Mouse (Mus musculus) adrenal gland, adult 18-20 months (tissue): Measurements from ENCODE around the gene Sept1. TPM values are rescaled to one million over a fixed set of nuclear protein-coding genes. Genes with fewer than 3 reads are reported as not detected.
A peak's percentile ranks its signal among the peaks of the same experiment; 100 is the strongest.
"Not testable (repeated sequence)": the region's sequence is repeated elsewhere in the genome, so short reads cannot be mapped to it uniquely, and the experiment has no call there.

Source experiments
- DNase-seq, 2 experiments: peaks; one replicate each; pipeline ENCODE4 v3.0.0; 2021 to 2022; ENCODE audit warnings: low spot score in 2 of 2
- total RNA-seq, 2 experiments: library from RNA; stranded (reverse); gene quantifications; 1 replicate in 1 of 2; 2 replicates in 1 of 2; pipeline ENCODE4 v1.2.3; 2021

Gene Sept1
- total RNA-seq, 2 experiments from 2014 or later, result 7.8 to 8.7 TPM

DNA sequence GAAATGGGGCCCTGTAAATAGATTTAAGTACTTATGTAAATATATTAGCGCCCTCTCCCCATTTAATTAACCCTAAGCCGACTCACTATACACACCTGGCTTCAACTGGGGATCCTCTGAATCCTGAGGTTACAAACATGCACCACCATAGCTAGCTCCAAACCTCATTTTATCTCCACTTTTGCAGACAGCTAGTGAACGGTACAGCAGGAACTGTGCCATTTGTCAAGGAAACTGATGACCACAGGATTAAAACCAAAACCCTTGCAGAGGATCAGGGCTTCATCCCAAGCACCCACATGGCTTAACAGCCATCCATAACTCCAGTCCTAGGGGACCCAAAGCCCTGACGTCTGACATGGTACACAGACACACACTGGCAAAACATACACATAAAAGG lies 22.1 kb upstream of the Sept1 start:
- DNase-seq, result no peak

DNA sequence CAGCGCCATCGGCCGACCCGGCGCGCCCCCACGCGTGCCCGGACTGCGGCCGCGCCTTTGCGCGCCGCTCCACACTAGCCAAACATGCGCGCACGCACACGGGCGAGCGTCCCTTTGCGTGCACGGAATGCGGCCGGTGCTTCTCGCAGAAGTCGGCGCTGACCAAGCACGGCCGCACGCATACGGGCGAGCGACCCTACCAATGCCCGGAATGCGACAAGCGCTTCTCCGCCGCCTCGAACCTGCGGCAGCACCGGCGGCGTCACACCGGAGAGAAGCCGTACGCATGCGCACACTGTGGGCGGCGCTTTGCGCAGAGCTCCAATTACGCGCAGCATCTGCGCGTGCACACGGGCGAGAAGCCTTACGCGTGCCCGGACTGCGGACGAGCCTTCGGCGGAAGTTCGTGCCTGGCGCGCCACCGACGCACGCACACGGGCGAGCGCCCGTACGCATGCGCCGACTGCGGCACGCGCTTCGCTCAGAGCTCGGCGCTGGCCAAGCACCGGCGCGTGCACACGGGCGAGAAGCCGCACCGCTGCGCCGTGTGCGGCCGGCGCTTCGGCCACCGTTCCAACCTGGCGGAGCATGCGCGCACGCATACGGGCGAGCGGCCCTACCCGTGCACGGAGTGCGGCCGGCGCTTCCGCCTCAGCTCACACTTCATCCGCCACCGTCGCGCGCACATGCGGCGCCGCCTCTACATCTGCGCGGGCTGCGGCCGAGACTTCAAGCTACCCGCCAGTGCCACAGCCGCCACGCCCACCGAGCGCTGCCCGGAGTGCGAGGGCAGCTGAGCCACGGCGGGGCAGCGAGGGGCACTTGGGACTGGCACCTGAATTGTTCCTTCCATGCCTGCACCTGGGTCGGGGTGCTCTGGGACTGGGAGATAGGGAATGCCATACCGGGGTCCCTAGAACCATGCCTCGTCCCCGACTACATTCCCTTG lies 21.2 kb upstream of the Sept1 start:
- peak; percentile 93 for DNase-seq

DNA sequence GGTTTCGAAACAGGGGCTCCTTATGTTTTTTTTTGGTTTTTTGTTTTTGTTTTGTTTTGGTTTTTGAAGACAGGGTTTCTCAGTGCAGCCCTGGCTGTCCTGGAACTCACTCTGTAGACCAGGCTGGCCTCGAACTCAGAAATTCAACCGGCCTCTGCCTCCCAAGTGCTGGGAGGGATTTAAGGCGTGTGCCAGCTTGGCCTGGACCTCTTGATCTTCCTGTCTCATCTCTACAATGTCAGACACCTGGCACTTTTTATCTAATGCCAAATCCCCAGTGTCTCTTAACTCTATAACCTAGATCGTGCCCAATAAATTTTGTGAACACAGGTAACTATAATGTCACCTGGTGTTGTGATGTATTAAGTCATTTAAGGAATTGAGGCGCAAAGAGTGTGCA lies 20.4 kb upstream of the Sept1 start:
- DNase-seq, result no peak

DNA sequence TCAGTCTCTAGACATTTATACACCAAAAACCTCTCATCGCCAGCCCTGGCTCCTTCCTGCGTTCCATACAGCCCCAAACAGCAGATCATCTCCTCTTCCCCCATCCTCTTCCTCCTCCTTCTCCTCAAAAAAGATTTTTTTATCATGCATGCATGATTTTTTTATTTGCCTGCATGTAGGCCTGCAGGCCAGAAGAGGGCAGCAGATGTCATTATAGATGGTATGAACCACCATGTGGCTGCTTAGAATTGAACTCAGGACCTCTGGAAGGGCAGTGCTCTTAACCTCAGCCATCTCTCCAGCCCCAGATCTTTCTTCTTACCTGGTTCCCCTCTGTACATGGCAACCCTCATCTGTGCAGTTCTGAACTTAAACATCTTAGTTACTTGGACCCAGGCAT lies 19.5 kb upstream of the Sept1 start:
- DNase-seq, result no peak

DNA sequence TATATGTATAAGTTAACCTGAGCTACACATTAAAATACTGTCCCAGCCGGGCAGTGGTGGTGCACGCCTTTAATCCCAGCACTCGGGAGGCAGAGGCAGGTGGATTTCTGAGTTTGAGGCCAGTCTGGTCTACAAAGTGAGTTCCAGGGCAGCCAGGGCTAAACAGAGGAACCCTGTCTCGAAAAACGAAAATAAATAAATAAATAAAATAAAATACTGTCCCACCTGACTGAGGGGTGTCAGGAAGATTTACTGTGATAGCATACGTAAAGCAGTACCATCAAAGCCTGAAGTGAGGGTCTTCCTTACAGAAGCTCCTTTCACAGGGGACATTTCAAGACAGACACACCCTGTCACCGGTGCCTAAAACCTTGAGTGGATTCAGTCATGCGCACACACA lies 17.6 kb upstream of the Sept1 start:
- DNase-seq, result not testable (repeated sequence)

DNA sequence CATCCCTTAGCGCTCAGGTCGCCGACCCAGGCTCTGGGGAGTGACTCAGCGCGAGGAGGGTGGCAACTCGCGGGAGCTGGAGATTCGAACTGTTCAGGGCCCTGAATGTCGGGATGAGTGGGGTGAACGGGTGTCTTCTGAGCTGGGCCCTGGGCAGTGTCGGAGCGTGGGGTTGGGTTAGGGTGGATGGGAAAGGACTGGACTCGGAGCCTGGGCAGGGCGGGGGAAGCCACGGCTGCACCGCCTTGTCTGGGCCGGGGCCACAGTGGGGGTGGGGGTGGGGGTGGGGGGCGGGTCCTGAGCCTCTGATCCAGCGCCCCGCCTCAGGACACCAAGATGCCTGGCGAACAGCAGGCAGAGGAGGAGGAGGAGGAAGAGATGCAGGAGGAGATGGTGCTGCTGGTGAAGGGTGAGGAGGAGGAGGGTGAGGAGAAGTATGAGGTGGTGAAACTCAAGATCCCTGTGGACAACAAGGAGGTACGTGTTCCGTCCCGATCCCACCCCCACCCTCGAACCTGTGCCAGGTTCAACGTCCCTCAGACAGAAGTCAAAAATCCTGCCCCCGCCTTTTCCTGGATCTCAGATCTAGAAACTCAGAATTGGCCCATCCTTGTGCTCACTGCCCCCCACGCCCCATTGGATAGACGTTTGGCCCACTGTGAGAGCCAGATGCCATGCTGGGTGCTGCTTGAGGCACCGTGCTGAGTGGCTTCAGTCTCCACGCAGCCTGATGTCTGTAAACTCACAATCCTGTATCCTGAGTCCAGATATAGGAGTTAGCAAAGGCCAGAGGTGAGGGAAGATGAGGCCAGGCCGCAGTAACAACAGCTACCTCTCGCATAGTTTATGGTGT lies 12.0 kb upstream of the Sept1 start:
- no peak for DNase-seq

DNA sequence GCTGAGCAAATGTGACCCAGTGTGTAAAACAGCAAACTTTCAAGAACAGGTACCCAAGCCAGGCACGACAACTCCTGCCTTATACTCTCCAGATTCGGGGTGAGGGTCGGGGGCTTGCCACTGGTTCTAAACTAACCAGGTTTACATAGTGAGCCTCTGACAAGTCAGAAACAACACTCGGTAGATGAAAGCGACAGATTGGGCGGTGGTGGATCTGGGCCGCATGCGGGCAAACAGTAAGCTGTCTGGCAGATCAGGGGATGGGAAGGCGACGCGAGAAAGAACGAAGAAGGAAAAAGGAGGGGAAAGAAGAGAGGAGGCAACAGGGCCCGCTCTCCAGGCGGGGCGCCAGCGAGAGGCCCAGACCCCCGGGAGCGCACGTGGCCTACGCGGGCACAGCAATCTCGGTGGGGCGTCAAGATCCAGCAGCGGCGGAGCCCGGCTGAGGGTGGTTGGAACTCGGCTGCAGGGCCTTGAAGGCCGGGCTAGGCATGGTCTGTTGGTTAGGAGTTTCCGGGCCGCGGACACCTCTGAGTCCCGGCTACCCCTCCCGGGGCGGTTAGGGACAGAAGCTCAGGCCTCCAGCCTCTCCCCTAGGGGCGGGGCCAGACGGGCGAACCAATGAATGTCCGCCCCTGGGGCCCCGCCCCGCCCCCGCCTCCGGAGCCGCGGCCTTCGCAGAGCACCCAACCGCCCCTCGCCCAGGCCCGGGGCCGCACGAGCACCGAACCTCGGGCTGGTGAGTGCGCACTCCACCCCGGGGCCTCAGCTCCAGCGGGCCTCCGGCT lies 11.1 kb upstream of the Sept1 start, which contains the start of gene Zfp771:
TSS of gene Zfp771 (plus strand) at position 405 of the 788 bp plus-strand sequence.
- DNase-seq, result peak; percentile 95 to 96

DNA sequence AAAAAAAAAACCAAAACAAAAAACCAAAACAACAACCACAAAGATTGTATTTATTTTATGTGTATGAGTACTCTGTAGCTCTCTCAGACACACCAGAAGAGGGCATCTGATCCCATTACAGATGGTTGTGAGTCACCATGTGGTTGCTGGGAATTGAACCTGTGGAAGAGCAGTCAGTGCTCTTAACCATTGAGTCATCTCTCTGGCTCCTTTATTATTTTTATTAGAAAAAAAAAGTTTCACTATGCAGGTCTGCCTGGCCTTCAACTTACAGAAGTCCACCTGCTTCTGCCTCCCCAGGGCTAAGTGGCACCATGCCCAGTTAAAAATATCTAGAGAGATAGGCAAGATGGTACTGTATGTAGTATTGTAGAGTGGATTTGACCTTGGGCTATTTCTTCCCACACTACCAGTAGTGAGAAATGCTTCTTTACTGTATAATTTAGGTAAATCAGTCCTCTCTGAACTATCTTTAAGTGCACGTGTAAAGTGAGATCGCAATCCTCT lies 10.5 kb upstream of the Sept1 start:
- no peak for DNase-seq

DNA sequence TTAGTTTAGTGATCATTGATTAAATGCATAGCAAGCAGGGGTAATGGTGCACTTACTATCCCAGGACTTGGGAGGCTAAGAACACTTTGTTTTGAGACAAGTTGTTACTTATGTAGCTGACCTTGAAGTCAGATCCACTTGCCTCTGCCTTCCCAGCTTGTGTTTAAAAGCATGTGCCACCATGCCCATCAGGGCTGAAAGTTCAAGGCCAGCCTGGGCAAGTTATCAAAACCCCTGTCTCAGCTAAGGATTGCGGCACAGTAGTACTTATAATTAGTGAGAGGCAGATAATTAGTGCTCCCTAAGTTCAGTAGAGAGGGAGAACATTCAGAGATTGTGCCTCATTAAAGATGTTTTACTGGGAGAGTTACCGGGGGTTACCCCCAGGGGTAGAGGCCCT lies 1.8 kb upstream of the Sept1 start:
- DNase-seq, result no peak

DNA sequence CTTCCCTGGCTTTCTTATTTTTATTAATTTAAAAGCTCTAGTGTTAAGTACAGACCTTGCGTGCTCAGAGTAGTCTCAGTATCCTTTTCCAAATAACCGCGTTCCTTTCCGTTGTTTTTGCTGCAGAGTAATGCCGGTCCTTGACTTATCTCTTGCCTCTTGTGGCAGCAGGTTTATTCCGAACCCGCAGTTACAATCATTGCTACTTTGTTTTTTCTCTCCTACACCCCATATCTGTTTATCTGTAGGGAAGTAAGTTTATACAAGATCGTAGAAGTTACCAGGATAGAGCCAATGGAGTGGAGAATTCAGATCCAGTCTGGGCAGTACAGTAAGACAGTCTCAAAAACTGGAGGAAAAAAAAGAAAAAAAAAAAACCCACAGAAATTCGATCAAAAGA lies 835 bp upstream of the Sept1 start:
- DNase-seq, result no peak

DNA sequence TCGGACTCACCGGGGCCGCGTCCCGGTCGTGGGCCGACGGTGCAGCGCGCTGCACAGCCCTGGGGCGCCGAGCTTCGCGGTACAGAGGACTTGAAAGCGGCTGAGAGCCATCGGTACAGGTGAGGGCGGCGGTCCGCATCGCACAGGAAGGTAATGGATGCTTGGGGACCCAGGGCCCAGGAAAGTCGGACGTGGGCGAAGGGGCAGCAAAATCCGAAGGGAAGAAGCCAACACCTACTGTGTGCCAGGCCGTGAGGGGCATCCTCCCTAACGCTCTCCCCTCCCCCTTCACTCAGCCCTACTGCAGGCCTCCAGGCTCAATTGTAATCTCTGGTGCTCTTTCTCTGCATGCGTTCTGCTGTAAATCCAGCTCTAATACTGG lies 429 bp upstream of the Sept1 start:
- no peak for DNase-seq

DNA sequence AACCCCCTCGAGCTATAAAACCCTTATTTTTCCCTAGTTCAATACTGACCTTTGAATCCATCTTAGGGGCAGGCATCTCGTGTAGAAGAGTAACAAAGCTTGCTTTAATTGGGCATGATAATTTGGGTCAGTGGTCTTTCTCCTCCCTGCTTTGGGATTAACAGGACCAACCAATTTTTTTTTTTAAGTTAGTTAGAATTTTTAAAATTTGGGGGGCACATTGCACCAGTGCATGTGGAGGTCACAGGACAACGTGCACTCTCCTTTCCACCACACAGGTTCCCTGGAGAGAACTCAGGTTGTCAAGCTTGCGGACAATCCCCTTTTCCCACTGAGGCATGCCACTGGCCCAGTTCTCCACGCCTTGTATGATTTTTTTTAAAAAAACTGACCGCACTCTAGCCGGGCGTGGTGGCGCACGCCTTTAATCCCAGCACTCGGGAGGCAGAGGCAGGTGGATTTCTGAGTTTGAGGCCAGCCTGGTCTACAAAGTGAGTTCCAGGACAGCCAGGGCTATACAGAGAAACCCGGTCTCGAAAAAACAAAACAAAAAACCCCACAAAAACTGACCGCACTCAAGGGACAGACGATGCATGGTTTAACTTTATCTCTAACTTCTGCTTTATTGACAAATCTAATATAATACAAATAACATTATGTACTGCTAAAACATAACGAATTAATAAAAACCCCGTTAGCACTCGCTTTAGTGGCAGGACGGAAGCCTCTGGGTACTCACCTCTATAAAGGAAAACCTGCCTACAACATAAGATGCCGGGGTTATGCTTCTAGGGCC lies 906 bp downstream of the Sept1 start:
- DNase-seq, result no peak

DNA sequence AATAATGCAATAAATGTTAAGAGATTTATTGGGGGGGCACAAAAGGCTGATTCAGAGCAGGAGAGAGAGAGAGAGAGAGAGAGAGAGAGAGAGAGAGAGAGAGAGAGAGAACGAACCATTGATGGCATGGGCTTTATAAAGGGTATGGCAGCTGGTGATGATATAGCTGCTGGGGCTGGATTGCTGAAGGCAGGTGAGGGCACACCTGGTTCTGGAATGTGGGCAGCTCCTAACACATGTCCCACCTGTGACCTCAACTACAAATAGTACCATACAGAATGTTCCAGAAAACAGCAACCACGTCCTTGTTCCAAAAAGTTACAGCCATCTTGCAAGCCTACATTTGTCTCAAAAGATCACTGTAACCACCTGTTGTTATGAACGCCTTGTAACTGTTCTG lies 1.6 kb downstream of the Sept1 start:
- no peak for DNase-seq

DNA sequence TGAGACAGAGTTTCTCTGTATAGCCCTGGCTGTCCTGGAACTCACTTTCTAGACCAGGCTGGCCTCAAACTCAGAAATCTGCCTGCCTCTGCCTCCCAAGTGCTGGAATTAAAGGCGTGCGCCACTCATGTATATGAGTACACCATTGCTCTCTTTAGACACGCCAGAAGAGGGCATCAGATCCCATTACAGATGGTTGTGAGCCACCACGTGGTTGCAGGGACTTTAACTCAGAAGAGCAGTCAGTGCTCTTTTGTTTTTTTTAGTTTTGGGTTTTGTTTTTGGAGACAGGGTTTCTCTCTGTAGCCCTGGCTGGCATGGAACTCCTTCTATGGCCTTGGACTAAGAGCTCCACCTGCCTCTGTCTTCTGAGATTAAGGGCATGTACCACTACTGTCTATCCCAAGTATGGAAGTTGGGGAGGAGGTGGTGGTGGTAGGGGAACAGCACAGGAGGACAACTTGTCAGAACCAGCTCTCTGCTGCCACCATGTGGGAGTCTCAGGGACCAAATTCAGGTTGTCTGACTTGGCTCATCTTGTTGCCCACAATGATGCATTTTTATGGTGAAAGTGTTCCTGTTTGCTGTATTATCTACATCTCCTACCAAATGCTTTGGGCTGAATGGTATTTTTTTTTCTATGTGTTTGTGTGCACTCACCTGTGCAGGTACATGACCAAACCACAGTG lies 4.2 kb downstream of the Sept1 start:
- DNase-seq, result peak; percentile 73 to 78

DNA sequence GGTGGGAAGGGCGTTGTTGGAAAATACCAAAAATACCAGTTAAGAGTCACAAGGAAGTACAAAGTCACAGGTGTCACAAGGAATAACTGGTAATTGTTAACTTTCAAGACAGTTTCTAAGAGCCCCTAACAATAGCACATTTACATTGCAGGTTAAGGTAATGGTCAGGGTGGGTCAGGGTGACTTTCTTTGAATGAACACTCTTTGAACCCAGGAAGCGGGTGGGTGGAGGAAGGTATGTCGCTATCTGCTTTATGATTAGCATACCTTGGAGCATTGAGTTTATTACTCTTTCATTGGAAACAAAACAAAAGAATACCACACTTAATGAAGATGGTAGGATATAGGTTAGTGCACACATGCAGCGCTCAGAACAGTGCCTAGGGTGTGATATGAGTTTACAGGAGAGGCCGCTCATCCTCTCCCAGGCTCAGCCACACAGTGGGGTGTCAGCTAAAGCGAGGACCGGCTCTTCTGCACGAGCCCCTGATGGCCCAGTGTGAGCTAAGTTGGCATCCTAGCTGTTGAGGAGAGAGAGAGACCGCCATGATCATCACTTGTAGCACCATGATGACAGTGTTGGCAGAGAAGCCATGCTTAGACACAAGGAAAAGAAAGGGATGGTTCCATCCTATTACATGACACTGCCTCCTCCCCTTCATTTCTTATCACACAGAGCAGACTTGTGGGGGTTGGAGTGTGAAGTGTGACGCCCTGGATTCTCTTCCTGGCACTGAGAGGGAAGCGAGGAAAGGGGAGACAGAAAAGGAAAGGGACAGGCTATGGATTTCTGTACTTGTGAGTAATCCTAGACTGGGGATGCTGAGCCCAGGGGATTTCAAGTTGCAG lies 7.6 kb downstream of the Sept1 start:
- no peak for DNase-seq

DNA sequence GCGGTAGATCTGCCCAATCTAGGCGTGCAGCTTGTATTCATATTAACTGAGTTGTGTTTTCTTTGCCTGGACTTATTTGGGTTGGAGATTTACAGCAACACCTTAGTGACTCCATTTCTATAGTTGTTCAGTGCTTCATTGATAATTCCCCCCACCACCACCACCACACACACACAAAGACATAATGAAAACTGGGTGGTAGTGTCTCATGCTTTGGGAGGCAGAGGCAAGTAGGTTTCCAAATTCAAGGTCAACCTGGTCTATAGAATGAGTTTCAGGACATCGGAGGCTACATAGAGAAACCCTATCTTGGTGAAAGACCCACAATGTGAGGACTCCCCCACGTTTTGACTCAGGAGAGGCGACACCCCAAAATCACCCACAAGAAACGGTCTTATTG lies 8.3 kb downstream of the Sept1 start:
- DNase-seq, result no peak

DNA sequence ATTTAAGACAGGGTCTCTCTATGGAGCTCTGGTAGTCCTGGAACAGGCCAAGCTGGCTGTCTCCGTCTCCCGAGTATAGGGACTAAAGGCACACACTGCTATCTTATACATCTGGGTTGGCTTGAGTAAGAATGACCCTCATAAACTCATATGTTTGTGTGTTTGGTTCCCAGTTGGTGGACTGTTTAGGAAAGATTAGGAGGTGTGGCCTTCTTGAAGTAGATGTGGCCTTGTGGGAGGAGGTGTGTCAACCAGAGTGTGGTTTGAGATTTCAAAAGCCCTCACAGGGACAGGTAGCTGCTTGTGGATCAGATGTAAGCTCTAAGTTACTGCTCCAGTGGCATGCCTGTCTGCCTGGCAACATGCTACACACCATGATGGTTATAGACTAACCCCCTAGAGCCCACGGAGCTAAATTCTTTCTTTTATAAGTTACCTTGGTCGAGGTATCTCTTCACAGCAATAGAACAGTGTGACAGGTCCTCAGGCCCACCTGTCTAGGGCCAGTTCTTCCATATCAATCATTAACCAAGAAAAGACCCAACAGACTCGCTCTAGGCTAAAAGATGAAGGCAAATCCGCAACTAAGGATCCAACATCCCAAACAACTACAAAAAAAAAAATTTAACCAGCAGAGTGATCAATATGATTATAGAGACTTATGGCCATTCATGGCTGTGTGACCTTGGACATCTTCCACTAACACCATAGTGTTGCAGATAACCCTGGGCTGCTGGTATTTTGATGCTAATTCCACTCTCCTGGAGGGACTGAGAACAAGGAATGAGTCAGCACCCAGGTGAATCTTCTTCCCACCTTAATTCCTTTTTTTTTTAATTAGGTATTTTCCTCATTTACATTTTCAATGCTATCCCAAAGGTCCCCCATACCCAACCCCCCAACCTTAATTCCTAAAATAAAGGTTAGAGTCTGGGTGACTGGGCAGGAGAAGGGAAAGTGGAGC lies 9.1 kb downstream of the Sept1 start:
- no peak for DNase-seq

DNA sequence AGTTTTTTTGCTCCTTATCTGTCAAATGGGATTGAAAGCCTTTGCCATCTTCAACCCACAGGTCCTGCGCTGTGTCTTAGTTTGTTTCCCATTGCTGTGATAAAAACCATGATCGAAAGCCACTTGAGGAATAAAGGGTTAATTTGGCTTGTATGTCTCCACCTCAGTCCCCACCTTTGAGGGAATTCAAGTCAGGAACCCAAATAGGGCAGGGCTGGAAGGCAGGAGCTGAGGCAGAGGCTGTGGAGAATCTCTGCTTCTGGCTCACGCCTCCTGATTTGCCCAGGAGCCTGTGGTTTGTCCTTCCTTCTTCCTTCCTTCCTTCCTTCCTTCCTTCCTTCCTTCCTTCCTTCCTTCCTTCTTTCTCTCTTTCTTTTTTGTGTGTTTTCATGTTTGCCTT lies 9.8 kb downstream of the Sept1 start:
- no peak for DNase-seq
